Mouse (Mus musculus): Measurements from ENCODE around the gene Slc25a41. TPM values are rescaled to one million over a fixed set of nuclear protein-coding genes. Genes with fewer than 3 reads are reported as not detected.

Slc25a41 gene
- polyA plus RNA-seq, 1 experiment from 2014 or later, result not detected

- Histone ChIP-seq H3K9me3 (ENCODE audit: control insufficient read depth, low read length) (no peaks in the 10 kb centered on the region), H3K27me3 (ENCODE audit: control insufficient read depth, insufficient read depth, low read length) (no peaks in the 10 kb centered on the region), H3K4me1 (ENCODE audit: control insufficient read depth, insufficient read depth, low read length) (no peaks in the 10 kb centered on the region), H3K9ac (replicated peaks; ENCODE audit: low read length) (no peak overlapping the region), H3K27ac (replicated peaks; ENCODE audit: low read depth, low read length) (no peak overlapping the region), H3K36me3 (ENCODE audit: control insufficient read depth, insufficient read depth, low read length) (no peaks in the 10 kb centered on the region), H3K4me3 (replicated peaks; ENCODE audit: low read depth, low read length) (no peak overlapping the region), H3K4me2 (ENCODE audit: low read length) (peak overlapping the region; percentile 11)
- WGBS, result 3% methylated on average over 11 of the region's 11 CpGs
- peak; percentile 44; the same call in 1 of the 2 replicates for ATAC-seq (ENCODE audit: low FRiP score, low TSS enrichment)
- DNase-seq, result peak; percentile 74
These were observed 29.2 kb upstream of the Slc25a41 start for GRCm38 (mm10) chr17:57070699-57071098.

GRCm38 (mm10) chr17:57070272-57070671 lies 28.8 kb upstream of the Slc25a41 start:
- DNase-seq (no peak), ATAC-seq (ENCODE audit: low FRiP score, low TSS enrichment) (no peak)
- WGBS, result 14% methylated on average over 9 of the region's 9 CpGs

GRCm38 (mm10) chr17:57066908-57067307 lies 25.5 kb upstream of the Slc25a41 start:
- H3K9me3 ChIP-seq (ENCODE audit: control insufficient read depth, low read length), result no peaks in the 10 kb centered on the region
- 0 out of 2 replicates have a peak, but pooled peaks cover 4% of the 10 kb centered on the region for H3K4me1 ChIP-seq (ENCODE audit: control insufficient read depth, insufficient read depth, low read length)
- DNase-seq (no peak), ATAC-seq (ENCODE audit: low FRiP score, low TSS enrichment) (no peak)
- no peak overlapping the region for H3K4me2 ChIP-seq (ENCODE audit: low read length)
- no peak overlapping the region for H3K27ac ChIP-seq (replicated peaks; ENCODE audit: low read depth, low read length)
- H3K4me3 ChIP-seq (replicated peaks; ENCODE audit: low read depth, low read length), result no peak overlapping the region
- no peak overlapping the region for H3K9ac ChIP-seq (replicated peaks; ENCODE audit: low read length)
- no peaks in the 10 kb centered on the region for H3K36me3 ChIP-seq (ENCODE audit: control insufficient read depth, insufficient read depth, low read length)
- WGBS, result 57% methylated on average over 5 of the region's 5 CpGs
- H3K27me3 ChIP-seq (ENCODE audit: control insufficient read depth, insufficient read depth, low read length), result peaks cover 17% of the 10 kb centered on the region

More at GRCm38 (mm10) chr17:57070272-57070671, 28.8 kb upstream of the Slc25a41 start:
- Histone ChIP-seq H3K27me3 (ENCODE audit: control insufficient read depth, insufficient read depth, low read length) (no peaks in the 10 kb centered on the region), H3K9me3 (ENCODE audit: control insufficient read depth, low read length) (no peaks in the 10 kb centered on the region), H3K27ac (replicated peaks; ENCODE audit: low read depth, low read length) (no peak overlapping the region), H3K9ac (replicated peaks; ENCODE audit: low read length) (no peak overlapping the region), H3K36me3 (ENCODE audit: control insufficient read depth, insufficient read depth, low read length) (no peaks in the 10 kb centered on the region), H3K4me3 (replicated peaks; ENCODE audit: low read depth, low read length) (0 out of 2 replicates have a peak overlapping the region, but pooled peaks have one; percentile 3), H3K4me1 (ENCODE audit: control insufficient read depth, insufficient read depth, low read length) (no peaks in the 10 kb centered on the region), H3K4me2 (ENCODE audit: low read length) (peak overlapping the region; percentile 11)

GRCm38 (mm10) chr17:57063031-57063430 lies 21.6 kb upstream of the Slc25a41 start:
- no peak overlapping the region for H3K27ac ChIP-seq (replicated peaks; ENCODE audit: low read depth, low read length)
- H3K9ac ChIP-seq (replicated peaks; ENCODE audit: low read length), result no peak overlapping the region
- H3K4me1 ChIP-seq (ENCODE audit: control insufficient read depth, insufficient read depth, low read length), result peaks cover 10% of the 10 kb centered on the region
- no peaks in the 10 kb centered on the region for H3K9me3 ChIP-seq (ENCODE audit: control insufficient read depth, low read length)
- WGBS, result 10% methylated on average over 8 of the region's 8 CpGs
- H3K36me3 ChIP-seq (ENCODE audit: control insufficient read depth, insufficient read depth, low read length), result no peaks in the 10 kb centered on the region
- no peak overlapping the region for H3K4me3 ChIP-seq (replicated peaks; ENCODE audit: low read depth, low read length)
- DNase-seq (no peak), ATAC-seq (ENCODE audit: low FRiP score, low TSS enrichment) (no peak)
- peaks cover 27% of the 10 kb centered on the region for H3K27me3 ChIP-seq (ENCODE audit: control insufficient read depth, insufficient read depth, low read length)
- no peak overlapping the region for H3K4me2 ChIP-seq (ENCODE audit: low read length)

GRCm38 (mm10) chr17:57062548-57062947 lies 21.1 kb upstream of the Slc25a41 start:
- no peak overlapping the region for H3K9ac ChIP-seq (replicated peaks; ENCODE audit: low read length)
- ATAC-seq (ENCODE audit: low FRiP score, low TSS enrichment) (no peak), DNase-seq (no peak)
- no peaks in the 10 kb centered on the region for H3K9me3 ChIP-seq (ENCODE audit: control insufficient read depth, low read length)
- H3K4me1 ChIP-seq (ENCODE audit: control insufficient read depth, insufficient read depth, low read length), result peaks cover 10% of the 10 kb centered on the region
- no peaks in the 10 kb centered on the region for H3K36me3 ChIP-seq (ENCODE audit: control insufficient read depth, insufficient read depth, low read length)
- peaks cover 27% of the 10 kb centered on the region for H3K27me3 ChIP-seq (ENCODE audit: control insufficient read depth, insufficient read depth, low read length)
- WGBS, result under 1% methylated on average over 22 of the region's 22 CpGs
- H3K4me2 ChIP-seq (ENCODE audit: low read length), result peak overlapping the region; percentile 48
- H3K4me3 ChIP-seq (replicated peaks; ENCODE audit: low read depth, low read length), result 0 out of 2 replicates have a peak overlapping the region, but pooled peaks have one; percentile 30
- no peak overlapping the region for H3K27ac ChIP-seq (replicated peaks; ENCODE audit: low read depth, low read length)

GRCm38 (mm10) chr17:57062011-57062521 lies 20.6 kb upstream of the Slc25a41 start:
- Histone ChIP-seq H3K9me3 (ENCODE audit: control insufficient read depth, low read length) (no peaks in the 10 kb centered on the region), H3K27ac (replicated peaks; ENCODE audit: low read depth, low read length) (no peak overlapping the region), H3K4me3 (replicated peaks; ENCODE audit: low read depth, low read length) (peak overlapping the region; percentile 30), H3K4me2 (ENCODE audit: low read length) (peak overlapping the region; percentile 48), H3K9ac (replicated peaks; ENCODE audit: low read length) (no peak overlapping the region), H3K4me1 (ENCODE audit: control insufficient read depth, insufficient read depth, low read length) (peaks cover 10% of the 10 kb centered on the region), H3K27me3 (ENCODE audit: control insufficient read depth, insufficient read depth, low read length) (peaks cover 27% of the 10 kb centered on the region), H3K36me3 (ENCODE audit: control insufficient read depth, insufficient read depth, low read length) (no peaks in the 10 kb centered on the region)
- ATAC-seq (ENCODE audit: low FRiP score, low TSS enrichment), result no peak
- 2% methylated on average over 39 of the region's 39 CpGs for WGBS
- no peak for DNase-seq

GRCm38 (mm10) chr17:57061069-57061468 lies 19.6 kb upstream of the Slc25a41 start:
- Histone ChIP-seq H3K4me3 (replicated peaks; ENCODE audit: low read depth, low read length) (peak overlapping the region; percentile 70; the same call in 1 of the 2 replicates), H3K9me3 (ENCODE audit: control insufficient read depth, low read length) (no peaks in the 10 kb centered on the region), H3K36me3 (ENCODE audit: control insufficient read depth, insufficient read depth, low read length) (peaks cover 6% of the 10 kb centered on the region; the same call in 1 of the 2 replicates), H3K27ac (replicated peaks; ENCODE audit: low read depth, low read length) (no peak overlapping the region), H3K27me3 (ENCODE audit: control insufficient read depth, insufficient read depth, low read length) (peaks cover 27% of the 10 kb centered on the region), H3K4me1 (ENCODE audit: control insufficient read depth, insufficient read depth, low read length) (peaks cover 10% of the 10 kb centered on the region), H3K4me2 (ENCODE audit: low read length) (peak overlapping the region; percentile 66), H3K9ac (replicated peaks; ENCODE audit: low read length) (no peak overlapping the region)
- DNase-seq, result no peak
- no peak for ATAC-seq (ENCODE audit: low FRiP score, low TSS enrichment)
- whole genome bisulfite sequencing, result 44% methylated on average over 10 of the region's 10 CpGs

GRCm38 (mm10) chr17:57060231-57060801 lies 18.9 kb upstream of the Slc25a41 start:
- Histone ChIP-seq H3K4me3 (replicated peaks; ENCODE audit: low read depth, low read length) (peak overlapping the region; percentile 70), H3K36me3 (ENCODE audit: control insufficient read depth, insufficient read depth, low read length) (peaks cover 13% of the 10 kb centered on the region), H3K4me2 (ENCODE audit: low read length) (peak overlapping the region; percentile 66), H3K9me3 (ENCODE audit: control insufficient read depth, low read length) (no peaks in the 10 kb centered on the region), H3K27ac (replicated peaks; ENCODE audit: low read depth, low read length) (peak overlapping the region; percentile 86), H3K9ac (replicated peaks; ENCODE audit: low read length) (peak overlapping the region; percentile 64; the same call in 1 of the 2 replicates), H3K27me3 (ENCODE audit: control insufficient read depth, insufficient read depth, low read length) (peaks cover 27% of the 10 kb centered on the region), H3K4me1 (ENCODE audit: control insufficient read depth, insufficient read depth, low read length) (peaks cover 10% of the 10 kb centered on the region)
- ATAC-seq (ENCODE audit: low FRiP score, low TSS enrichment) (peak; percentile 90), DNase-seq (peak; percentile 98)
- WGBS, result under 1% methylated on average over 44 of the region's 44 CpGs
